Mouse (Mus musculus) kidney, adult 2 months (tissue): ENCODE measurements at regions not wholly inside any gene's neighbourhood (a gene's known extent, or its start where the extent isn't known, plus 50 kb on each side); places are given as distances from the start of the nearest gene placed in this dataset.

ENCODE experiments used
- CTCF ChIP-seq: fragments of 200-500 bp; conservative IDR thresholded peaks from 2 replicates; pipeline ENCODE4 v1.5.1; 2011; ENCODE audit warnings: low read depth, mild to moderate bottlenecking, control low read depth, low read length, moderate library complexity, mixed read lengths; ENCODE audit not compliant: insufficient read depth, insufficient read length
- POLR2A ChIP-seq: fragments of 200-500 bp; IDR thresholded peaks from one replicate; pipeline ENCODE4 v1.6.1; 2011; ENCODE audit warnings: low read depth, low read length, control low read depth

- no peak for TF ChIP-seq CTCF
- TF ChIP-seq POLR2A, result no peak
Observed at GRCm38 (mm10) chr14:100352961-100353452, 68.5 kb upstream of the Klf12 start.
